7 mouse cellular contexts compared by ENCODE assay signal in the genomic region with DNA sequence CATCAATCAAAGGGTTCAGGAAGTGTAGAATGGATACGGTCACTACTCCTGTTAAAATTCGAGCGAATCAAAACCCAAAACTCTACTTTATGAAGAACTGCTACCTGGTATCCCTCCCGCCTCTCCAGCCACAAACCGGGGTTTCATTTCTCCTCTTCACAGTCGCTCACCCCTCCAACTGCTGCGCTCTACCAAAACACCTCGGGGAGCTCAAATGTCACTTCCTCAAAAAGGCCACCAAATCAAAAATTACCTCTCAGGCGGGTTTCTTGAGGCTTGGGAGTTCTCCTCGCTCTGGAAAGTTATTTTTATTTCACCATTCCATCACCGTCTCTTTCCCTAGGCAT. TPM values are rescaled to one million over a fixed set of nuclear protein-coding genes. Genes with fewer than 3 reads are reported as not detected.
DNase-seq lines count a peak whose midpoint lies in the region; ATAC-seq lines count a peak whose summit lies in the region.

No protein-coding gene starts in this region.

- H3K4me3 ChIP-seq in forebrain, embryonic 16.5 days (replicated peaks; ENCODE audit: low read length) = peak overlapping the region; percentile 56
- H3K4me3 ChIP-seq in liver, embryonic 15.5 days (replicated peaks) = peak overlapping the region; percentile 70

- H3K9ac ChIP-seq in forebrain, embryonic 16.5 days (replicated peaks; ENCODE audit: low read depth, low read length) = peak overlapping the region; percentile 50; the same call in 1 of the 2 replicates
- H3K9ac ChIP-seq in liver, embryonic 15.5 days = peak overlapping the region; percentile 57

- peak overlapping the region; percentile 78 for H3K4me2 ChIP-seq in forebrain, embryonic 16.5 days (ENCODE audit: low read length)
- H3K4me2 ChIP-seq in liver, embryonic 15.5 days = peak overlapping the region; percentile 90

- DNase-seq in B cell, adult 2 months = peak; percentile 78 to 84
- DNase-seq in spleen, adult 12 weeks (ENCODE audit: low spot score) = peak; percentile 33
- no peak for DNase-seq in right cerebral cortex, postnatal 10 days (ENCODE audit: low spot score in 2 of 2)
- no peak for DNase-seq in frontal cortex, postnatal 25 days (ENCODE audit: low spot score in 2 of 2)

- H3K9me3 ChIP-seq in forebrain, embryonic 16.5 days (ENCODE audit: control insufficient read depth, low read length) = no peaks in the 10 kb centered on the region
- H3K9me3 ChIP-seq in liver, embryonic 15.5 days (replicated peaks) = no peaks in the 10 kb centered on the region

- ATAC-seq in CD4-positive, CD25-positive, alpha-beta regulatory T cell, adult 4 months = peak; percentile 37
- no peak for ATAC-seq in forebrain, embryonic 16.5 days
- no peak for ATAC-seq in liver, embryonic 15.5 days (ENCODE audit: insufficient read depth)

- peaks cover 23% of the 10 kb centered on the region for H3K27me3 ChIP-seq in forebrain, embryonic 16.5 days (replicated peaks; ENCODE audit: control insufficient read depth, insufficient read depth, low read length)
- peaks cover 32% of the 10 kb centered on the region for H3K27me3 ChIP-seq in liver, embryonic 15.5 days

- peaks cover 11% of the 10 kb centered on the region for H3K4me1 ChIP-seq in forebrain, embryonic 16.5 days (replicated peaks; ENCODE audit: control insufficient read depth, insufficient read depth, low read length)
- peaks cover 11% of the 10 kb centered on the region for H3K4me1 ChIP-seq in liver, embryonic 15.5 days (replicated peaks)

- no peaks in the 10 kb centered on the region for H3K36me3 ChIP-seq in forebrain, embryonic 16.5 days (ENCODE audit: control insufficient read depth, insufficient read depth)
- no peaks in the 10 kb centered on the region for H3K36me3 ChIP-seq in liver, embryonic 15.5 days (replicated peaks)

- 3% methylated on average over 11 of the region's 11 CpGs for WGBS in forebrain, embryonic 16.5 days
- WGBS in liver, embryonic 15.5 days (ENCODE audit: insufficient replicate concordance) = 1% methylated on average over 11 of the region's 11 CpGs

- no peak overlapping the region for H3K27ac ChIP-seq in forebrain, embryonic 16.5 days (ENCODE audit: low read length)
- H3K27ac ChIP-seq in liver, embryonic 15.5 days (replicated peaks) = no peak overlapping the region

RNA-seq across cellular contexts. Expression of a gene that starts 0.6 kb away (rescaled TPM):
- 1 to 10 TPM; 1.2 to 2.5 TPM for polyA plus RNA-seq in CD4-positive, CD25-positive, alpha-beta regulatory T cell, adult 4 months (2017; shearing (Covaris generic))
- not detected in 2 replicates for polyA plus RNA-seq in forebrain, embryonic 16.5 days (2015; fragmentation: Nextera tagmentation; extraction: Ambion mirVana)
- polyA plus RNA-seq in liver, embryonic 15.5 days (2015; fragmentation: Nextera tagmentation; extraction: Ambion mirVana) = 0.09 and 0.24 TPM in 2 replicates

Comparison
In these comparisons a context has a peak if more than half of its experiments do, and no peak if none do; other contexts are left out.
1. DNase-seq: peak in B cell, adult 2 months (2 of 2) and spleen, adult 12 weeks (single experiment); none in right cerebral cortex, postnatal 10 days (0 of 2) and frontal cortex, postnatal 25 days (0 of 2).